Mouse (Mus musculus) small intestine, adult 2 months (tissue): ENCODE results near the gene Iqcn. TPM values are rescaled to one million over a fixed set of nuclear protein-coding genes. Genes with fewer than 3 reads are reported as not detected.

Source experiments
- H3K27ac ChIP-seq: fragments of 200-500 bp; 2 replicates; pipeline ENCODE4 v1.5.1; 2012; ENCODE audit warnings: low read depth, low read length, control low read depth, inconsistent platforms; ENCODE audit not compliant: insufficient read depth
- H3K27me3 ChIP-seq: fragments of 200-500 bp; 2 replicates; pipeline ENCODE4 v1.6.1; 2012; ENCODE audit warnings: mild to moderate bottlenecking, moderate library complexity, low read length, inconsistent platforms; ENCODE audit not compliant: control insufficient read depth, insufficient read depth
- H3K36me3 ChIP-seq: fragments of 200-500 bp; 2 replicates; pipeline ENCODE4 v1.6.1; 2012; ENCODE audit warnings: mild to moderate bottlenecking, low read length, control low read depth, inconsistent platforms; ENCODE audit not compliant: control insufficient read depth, insufficient read depth
- H3K4me1 ChIP-seq: fragments of 200-500 bp; 2 replicates; pipeline ENCODE4 v1.6.1; 2012; ENCODE audit warnings: low read length, inconsistent platforms, mixed read lengths; ENCODE audit not compliant: control insufficient read depth, insufficient read depth, insufficient read length
- H3K4me3 ChIP-seq: fragments of 200-500 bp; 2 replicates; pipeline ENCODE4 v1.5.1; 2012; ENCODE audit warnings: low read depth, mild to moderate bottlenecking, control low read depth, inconsistent platforms, low read length, moderate library complexity
- CTCF ChIP-seq: fragments of 200-500 bp; IDR thresholded peaks from 2 replicates; pipeline ENCODE4 v1.5.1; 2012; ENCODE audit warnings: low read depth, mild to moderate bottlenecking, control low read depth, inconsistent platforms, low read length, moderate library complexity, mixed read lengths; ENCODE audit not compliant: insufficient replicate concordance, insufficient read length; ENCODE audit errors: extremely low read depth
- POLR2A ChIP-seq: fragments of 200-500 bp; IDR thresholded peaks from 2 replicates; pipeline ENCODE4 v1.6.1; 2012; ENCODE audit warnings: low read depth, mild to moderate bottlenecking, control low read depth, inconsistent platforms, low read length, moderate library complexity
- WGBS: fragments of 180-500 bp; shearing (Covaris S2); methylation state at CpG from one replicate; pipeline ENCODE4 v1.1.7; 2018; 5-methylcytosine and 5-hydroxymethylcytosine counted together
- polyA plus RNA-seq: library from polyadenylated mRNA; depleted of rRNA; stranded (reverse); fragments of >200 nt; gene quantifications from 2 replicates; pipeline ENCODE4 v1.2.3, GENCODE M21; 2012

Iqcn gene
- polyA plus RNA-seq, 1 experiment, result 0.03 TPM

GRCm38 (mm10) chr8:70750128-70750680 lies 46.9 kb downstream of the Iqcn start:
- TF ChIP-seq POLR2A (no peak), CTCF (no peak)
- no peaks in the 10 kb centered on the region for H3K36me3 ChIP-seq
- 85% methylated on average over 13 of the region's 13 CpGs for WGBS
- no peak overlapping the region for H3K27ac ChIP-seq
- H3K27me3 ChIP-seq, result peaks cover 15% of the 10 kb centered on the region
- H3K4me1 ChIP-seq, result peaks cover 7% of the 10 kb centered on the region
- no peak overlapping the region for H3K4me3 ChIP-seq

DNA sequence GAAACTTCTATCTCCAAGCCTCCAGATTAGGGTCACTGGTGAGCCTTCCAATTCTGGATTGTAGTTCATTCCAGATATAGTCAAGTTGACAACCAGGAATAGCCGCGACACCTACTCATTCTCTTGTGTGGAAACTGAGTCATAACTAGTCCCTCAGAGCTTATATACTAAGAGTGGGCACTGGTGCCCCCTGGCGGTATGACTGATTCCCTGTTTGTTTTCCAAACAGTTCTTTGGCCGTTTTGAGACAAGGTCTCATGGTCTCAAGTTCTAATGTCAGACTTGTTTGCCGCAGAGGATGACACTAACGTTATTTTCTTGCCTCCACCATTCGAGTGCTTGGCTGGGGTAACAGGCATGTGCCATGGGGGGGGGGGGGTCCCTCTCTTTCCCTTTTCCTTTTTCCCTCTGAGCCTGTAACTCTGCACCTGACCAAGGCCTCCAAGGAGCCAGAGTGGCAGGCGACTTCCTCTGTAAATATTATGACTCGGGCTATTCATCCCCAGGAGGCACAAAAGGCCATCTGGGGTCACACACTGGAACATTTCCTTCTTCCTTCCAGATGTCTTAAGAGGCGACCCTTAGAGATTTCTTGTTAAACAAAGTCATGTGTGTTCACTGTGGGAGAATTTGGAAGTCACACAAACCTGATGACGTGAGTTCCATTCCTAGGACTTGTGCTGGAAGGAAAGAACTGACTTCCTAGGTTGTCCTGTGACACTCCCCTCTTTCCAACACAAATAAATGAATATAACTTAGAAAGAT lies 48.9 kb downstream of the Iqcn start:
- peak; percentile 35; the same call in 1 of the 2 replicates for TF ChIP-seq CTCF
- no peak for TF ChIP-seq POLR2A
- H3K36me3 ChIP-seq, result peaks cover 8% of the 10 kb centered on the region; the same call in 1 of the 2 replicates
- H3K4me3 ChIP-seq, result no peak overlapping the region
- H3K4me1 ChIP-seq, result peaks cover 12% of the 10 kb centered on the region
- no peaks in the 10 kb centered on the region for H3K27me3 ChIP-seq
- H3K27ac ChIP-seq, result peak overlapping the region; percentile 81
- 16% methylated on average over 11 of the region's 11 CpGs for WGBS

- TF ChIP-seq CTCF (0 out of 2 replicates have a peak, but pooled peaks have one; percentile 3), POLR2A (peak; percentile 56; the same call in 1 of the 2 replicates)
- Histone ChIP-seq H3K4me3 (peak overlapping the region; percentile 44), H3K27me3 (no peaks in the 10 kb centered on the region), H3K4me1 (peaks cover 12% of the 10 kb centered on the region), H3K36me3 (peaks cover 16% of the 10 kb centered on the region), H3K27ac (peak overlapping the region; percentile 81)
- WGBS, result 12% methylated on average over 21 of the region's 21 CpGs
These were observed 49.9 kb downstream of the Iqcn start for GRCm38 (mm10) chr8:70753151-70753550.

DNA sequence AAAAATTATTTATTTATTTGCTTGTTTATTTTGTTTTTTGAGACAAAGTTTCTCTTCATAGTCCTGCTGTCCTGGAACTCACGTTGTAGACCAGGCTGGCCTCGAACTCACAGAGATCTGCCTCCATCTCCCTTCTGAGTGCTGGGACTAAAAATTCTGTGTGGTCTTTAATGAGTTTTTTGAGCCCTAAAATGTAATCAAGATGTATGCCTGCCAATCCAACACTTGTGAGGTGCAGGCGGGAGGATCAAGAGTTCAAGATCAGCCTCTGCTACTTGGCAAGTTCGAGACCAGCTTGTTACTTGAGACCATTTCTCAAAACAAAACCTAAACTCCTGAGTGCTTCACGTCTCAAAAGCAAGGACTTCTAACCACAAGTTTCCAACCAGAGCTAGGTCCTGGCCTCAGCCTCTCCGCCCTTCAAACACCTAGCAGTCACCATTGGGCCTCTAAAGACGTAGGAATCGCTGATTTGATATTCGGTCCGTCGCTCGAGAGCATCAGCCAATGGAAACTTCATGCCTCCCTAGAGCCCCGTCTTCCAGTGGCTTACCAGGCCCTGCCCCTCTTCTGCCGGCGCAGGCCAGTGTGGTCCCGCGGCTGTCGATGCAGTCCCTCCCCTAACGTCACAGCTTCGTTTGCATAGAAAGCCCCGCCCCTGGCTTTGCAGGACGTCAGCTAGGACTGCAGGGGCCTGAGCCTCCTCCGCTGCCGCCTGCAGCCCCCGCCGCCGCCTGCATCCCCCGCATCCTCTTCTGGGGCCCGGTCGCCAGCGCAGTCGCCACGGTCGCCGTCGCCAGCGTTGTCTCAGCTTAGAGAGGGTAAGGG lies 51.0 kb downstream of the Iqcn start, which contains the start of gene Rab3a:
Gene Rab3a (plus strand): TSS at position 637 of the 828 bp plus-strand sequence.
- Histone ChIP-seq H3K27me3 (no peaks in the 10 kb centered on the region), H3K4me1 (peaks cover 12% of the 10 kb centered on the region), H3K4me3 (peak within 1 kb of the TSS; percentile 78), H3K36me3 (peaks cover 22% of the 10 kb centered on the region), H3K27ac (peak within 1 kb of the TSS; percentile 81)
- 8% methylated on average over 37 of the region's 37 CpGs for WGBS
- TF ChIP-seq POLR2A (peak; percentile 61), CTCF (no peak)

DNA sequence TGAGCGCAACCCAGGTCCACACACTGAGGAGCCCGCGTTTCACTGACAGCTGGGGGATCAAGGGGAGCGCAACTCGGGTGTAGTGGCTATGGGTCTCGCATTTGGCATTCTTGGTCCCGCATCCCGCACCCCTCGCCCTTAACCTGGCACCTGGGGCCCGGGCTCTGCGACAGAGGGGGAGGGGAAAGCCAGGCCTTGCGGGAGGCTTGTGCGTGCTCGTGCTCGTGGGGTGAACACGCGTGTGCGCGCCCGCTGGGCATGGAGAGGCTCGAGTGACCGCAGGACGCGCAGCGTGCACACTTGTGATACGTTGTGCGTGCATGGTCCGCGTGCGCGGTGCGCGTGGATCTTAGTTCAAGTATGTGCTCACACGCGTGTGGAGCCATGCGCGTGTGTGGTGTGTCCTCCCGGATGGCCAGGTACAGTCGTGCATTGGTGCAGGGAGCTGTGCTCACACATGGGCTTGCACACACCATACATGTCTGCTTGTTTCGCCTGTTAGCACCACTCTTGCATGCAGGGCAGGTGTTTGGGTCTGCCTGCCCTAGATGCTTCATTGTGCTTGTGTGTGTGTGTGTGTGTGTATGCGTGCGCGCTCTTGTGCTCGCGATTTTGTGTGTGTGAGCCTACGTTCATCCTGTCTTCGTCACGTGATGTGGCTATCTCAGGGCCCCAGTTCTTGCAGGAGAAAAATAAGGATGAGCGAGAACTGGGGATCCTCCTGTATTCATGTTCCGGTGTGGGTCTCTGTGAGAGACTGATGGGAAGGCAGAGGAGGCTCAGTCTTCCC lies 51.8 kb downstream of the Iqcn start:
- Histone ChIP-seq H3K27ac (peak overlapping the region; percentile 33), H3K36me3 (peaks cover 22% of the 10 kb centered on the region), H3K27me3 (no peaks in the 10 kb centered on the region), H3K4me3 (peak overlapping the region; percentile 78), H3K4me1 (peaks cover 17% of the 10 kb centered on the region)
- 7% methylated on average over 50 of the region's 50 CpGs for WGBS
- TF ChIP-seq POLR2A, result no peak; the same call in 1 of the 2 replicates
- TF ChIP-seq CTCF, result no peak

- Histone ChIP-seq H3K27ac (no peak overlapping the region), H3K36me3 (peaks cover 22% of the 10 kb centered on the region), H3K4me1 (peaks cover 19% of the 10 kb centered on the region), H3K27me3 (no peaks in the 10 kb centered on the region), H3K4me3 (peak overlapping the region; percentile 78)
- TF ChIP-seq POLR2A, result no peak
- 85% methylated on average over 24 of the region's 24 CpGs for WGBS
These were observed 52.6 kb downstream of the Iqcn start for GRCm38 (mm10) chr8:70755661-70756475.
